Mouse (Mus musculus): ENCODE data around the gene Spata21.

The Spata21 gene

DNA sequence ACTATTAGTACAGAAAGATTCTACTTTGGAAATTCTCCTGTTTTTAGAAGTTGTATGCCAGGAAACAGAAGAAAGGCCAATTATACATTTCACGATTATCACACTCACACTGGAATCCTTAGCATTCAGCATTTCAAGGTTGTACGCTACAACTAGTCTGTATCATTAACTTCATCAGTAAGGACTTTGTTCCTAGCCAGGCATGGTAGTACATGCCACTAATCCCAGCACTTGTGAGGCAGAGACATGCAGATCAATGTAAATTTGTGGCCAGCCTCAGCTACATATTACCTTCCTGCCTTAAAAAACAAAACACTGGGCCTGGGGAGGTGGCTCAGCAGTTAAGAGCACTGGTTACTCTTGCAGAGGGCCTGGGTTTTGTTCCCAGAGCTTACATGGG is 70.5 kb downstream of the Spata21 start:
- DNase-seq (ENCODE audit: low read depth, low spot score) = no peak

DNA sequence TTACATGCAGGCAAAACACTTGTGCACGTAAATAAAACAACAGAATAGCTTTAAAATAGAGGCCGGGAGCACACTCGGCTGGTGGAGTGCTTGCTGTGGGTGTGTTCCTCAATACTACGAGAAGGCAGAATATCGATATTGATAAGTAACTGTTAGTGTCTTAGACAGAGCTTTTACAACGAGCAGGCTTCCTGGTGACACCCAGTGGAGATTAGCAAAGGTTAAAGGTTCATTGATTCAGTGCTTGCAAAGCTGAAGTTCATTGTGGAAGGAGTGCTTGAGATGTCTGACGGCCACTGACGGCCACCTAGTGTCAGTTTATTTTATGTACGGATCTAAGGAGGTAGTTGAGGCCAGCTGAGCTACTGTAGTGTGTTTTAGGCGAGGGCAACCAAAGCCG is 71.0 kb downstream of the Spata21 start:
- peak; percentile 35 for DNase-seq (ENCODE audit: low read depth, low spot score)

DNA sequence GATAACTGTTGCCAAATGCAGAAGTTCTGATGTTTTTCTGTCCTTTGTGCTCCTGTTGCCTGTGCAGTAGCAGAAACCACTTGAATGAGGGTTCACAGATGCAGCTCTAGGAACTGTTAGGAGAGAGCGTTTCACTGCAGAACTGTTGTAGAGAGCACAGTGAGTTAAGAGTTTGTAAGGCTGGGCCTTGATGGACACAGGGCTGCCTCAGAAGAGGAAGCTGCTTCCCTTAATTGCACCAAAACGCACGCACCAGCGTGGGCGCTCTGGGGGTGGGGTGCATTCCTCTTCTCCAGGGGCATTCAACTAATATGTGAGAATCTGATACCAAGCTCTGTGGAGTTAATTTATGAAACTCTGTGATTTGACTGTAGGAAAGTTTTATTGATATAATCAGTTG is 71.5 kb downstream of the Spata21 start:
- DNase-seq (ENCODE audit: low read depth, low spot score) = no peak

DNA sequence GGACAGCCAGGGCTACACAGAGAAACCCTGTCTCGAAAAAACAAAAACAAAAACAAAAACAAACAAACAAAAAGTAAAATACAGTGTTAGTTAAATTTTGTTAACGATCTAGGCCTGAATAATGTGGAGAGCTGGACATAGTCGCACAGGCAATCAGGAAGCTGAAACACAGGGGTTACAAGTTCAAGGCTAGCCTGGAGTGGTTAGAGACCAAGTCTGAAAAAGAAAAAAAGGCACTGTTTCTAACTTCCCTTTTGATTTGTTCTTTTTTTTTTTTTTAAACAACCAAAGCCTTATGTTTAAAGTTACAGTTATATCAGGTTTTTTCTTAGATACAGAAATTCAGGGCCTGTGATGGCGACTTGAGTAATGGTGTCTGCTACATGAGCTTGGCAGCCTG is 72.1 kb downstream of the Spata21 start:
- no peak for DNase-seq (ENCODE audit: low read depth, low spot score)

DNA sequence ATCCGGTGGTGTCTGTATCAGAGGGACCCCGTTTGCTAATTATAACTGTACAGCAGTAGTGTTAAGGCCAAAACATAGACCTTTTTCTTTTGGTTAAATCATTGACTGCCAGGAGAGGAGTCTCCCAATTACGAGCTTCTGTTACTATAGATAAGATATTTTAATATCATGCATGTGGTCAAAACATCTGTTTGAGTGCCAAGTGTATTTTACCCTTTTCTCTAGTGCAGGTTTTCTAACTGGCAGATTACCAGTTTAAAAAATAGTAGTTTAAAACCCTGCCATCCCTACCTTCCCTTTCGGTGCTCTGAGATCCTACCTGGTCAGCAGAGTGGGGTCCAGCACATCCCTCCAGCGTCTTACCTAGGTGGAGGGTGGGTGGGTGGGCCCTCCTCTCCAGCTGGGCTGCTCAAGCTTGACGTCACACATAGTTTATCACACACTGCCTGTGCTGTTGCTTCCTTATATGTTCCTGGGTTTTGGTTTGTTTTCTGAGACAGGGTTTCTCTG is 73.6 kb downstream of the Spata21 start:
- DNase-seq (ENCODE audit: low read depth, low spot score) = no peak

Data from ES-CJ7 (cell line).